Mouse (Mus musculus) MEL (cell line): ENCODE measurements around the gene Slc4a8.

Experiments
- CHD2 ChIP-seq: IDR thresholded peaks from 2 replicates; pipeline ENCODE4 v1.6.1; 2011; ENCODE audit warnings: low read length, improper control_type of control experiment
- CTCF ChIP-seq, 3 experiments: IDR thresholded peaks in 2 of 3; conservative IDR thresholded peaks in 1 of 3; 2 replicates each; pipeline ENCODE4 v1.5.1; 2011 to 2012; ENCODE audit warnings: low read length in 3 of 3, low read depth in 2 of 3, mild to moderate bottlenecking in 2 of 3, improper control_type of control experiment in 1 of 3, inconsistent platforms in 1 of 3, mixed read lengths in 1 of 3, moderate library complexity in 1 of 3; ENCODE audit not compliant: control insufficient read depth in 1 of 3, insufficient read depth in 1 of 3, poor library complexity in 1 of 3, severe bottlenecking in 1 of 3
- POLR2A ChIP-seq, 2 experiments: IDR thresholded peaks; 2 replicates each; pipeline ENCODE4 v1.6.1; 2011 to 2012; ENCODE audit warnings: low read length in 2 of 2, mild to moderate bottlenecking in 2 of 2, control low read depth in 1 of 2, improper control_type of control experiment in 1 of 2, low read depth in 1 of 2, moderate library complexity in 1 of 2; ENCODE audit not compliant: control insufficient read depth in 1 of 2, insufficient read depth in 1 of 2, poor library complexity in 1 of 2

GRCm38 (mm10) chr15:100721445-100721844 is 40.1 kb upstream of the Slc4a8 start:
- no peak for TF ChIP-seq CHD2
- TF ChIP-seq CTCF (IDR thresholded peaks at IDR 0.05 in 2 of 3, conservative IDR thresholded peaks at IDR 0.05 in 1 of 3; ENCODE audit: control insufficient read depth in 1 of 3, insufficient read depth in 1 of 3, low read depth in 2 of 3, low read length in 3 of 3, poor library complexity in 1 of 3, severe bottlenecking in 1 of 3): 0 out of 6 replicates have a peak, but pooled peaks of 1 of the 3 experiments have one; percentile 11
- no peak for TF ChIP-seq POLR2A (IDR thresholded peaks at IDR 0.05; ENCODE audit: control insufficient read depth in 1 of 2, insufficient read depth in 1 of 2, low read depth in 1 of 2, low read length in 2 of 2, poor library complexity in 1 of 2)
